Mouse (Mus musculus): ENCODE results near the gene Stx3.

- no peak for TF ChIP-seq EP300 (IDR thresholded peaks at IDR 0.05)
- no peak for TF ChIP-seq CTCF (IDR thresholded peaks at IDR 0.05)
These were observed 93.3 kb downstream of the Stx3 start for GRCm38 (mm10) chr19:11725915-11726314.
